Mouse (Mus musculus): ENCODE measurements around the gene Hsdl2.

DNA sequence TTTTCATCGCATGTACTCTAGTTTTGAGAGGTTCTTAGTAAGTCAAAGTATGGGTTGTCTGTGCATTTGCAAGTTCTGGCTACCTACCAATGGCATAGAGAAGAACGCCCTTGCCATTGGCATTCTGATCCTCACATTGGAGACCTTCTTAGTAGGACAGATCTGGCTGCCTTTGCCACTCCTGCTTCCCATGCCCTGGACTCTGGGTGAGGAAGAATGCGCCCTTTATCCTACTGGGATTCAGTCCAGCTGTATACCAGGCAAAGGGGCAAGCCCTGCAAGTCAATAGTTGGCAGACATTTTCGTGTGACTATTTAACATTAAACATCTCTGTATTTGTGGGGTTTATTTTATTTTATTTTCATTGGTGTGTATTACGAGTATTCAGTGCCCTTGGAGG, 3.7 kb downstream of the Hsdl2 start:
- no peak for TF ChIP-seq POLR2A (IDR thresholded peaks at IDR 0.05; ENCODE audit: insufficient read depth, low read depth, low read length)
- TF ChIP-seq CTCF (IDR thresholded peaks at IDR 0.05; ENCODE audit: insufficient read depth, low read depth, low read length) = no peak

All from olfactory bulb, adult 2 months (tissue).